Mouse (Mus musculus): ENCODE data around the gene Stab2.

Stab2 gene

DNA sequence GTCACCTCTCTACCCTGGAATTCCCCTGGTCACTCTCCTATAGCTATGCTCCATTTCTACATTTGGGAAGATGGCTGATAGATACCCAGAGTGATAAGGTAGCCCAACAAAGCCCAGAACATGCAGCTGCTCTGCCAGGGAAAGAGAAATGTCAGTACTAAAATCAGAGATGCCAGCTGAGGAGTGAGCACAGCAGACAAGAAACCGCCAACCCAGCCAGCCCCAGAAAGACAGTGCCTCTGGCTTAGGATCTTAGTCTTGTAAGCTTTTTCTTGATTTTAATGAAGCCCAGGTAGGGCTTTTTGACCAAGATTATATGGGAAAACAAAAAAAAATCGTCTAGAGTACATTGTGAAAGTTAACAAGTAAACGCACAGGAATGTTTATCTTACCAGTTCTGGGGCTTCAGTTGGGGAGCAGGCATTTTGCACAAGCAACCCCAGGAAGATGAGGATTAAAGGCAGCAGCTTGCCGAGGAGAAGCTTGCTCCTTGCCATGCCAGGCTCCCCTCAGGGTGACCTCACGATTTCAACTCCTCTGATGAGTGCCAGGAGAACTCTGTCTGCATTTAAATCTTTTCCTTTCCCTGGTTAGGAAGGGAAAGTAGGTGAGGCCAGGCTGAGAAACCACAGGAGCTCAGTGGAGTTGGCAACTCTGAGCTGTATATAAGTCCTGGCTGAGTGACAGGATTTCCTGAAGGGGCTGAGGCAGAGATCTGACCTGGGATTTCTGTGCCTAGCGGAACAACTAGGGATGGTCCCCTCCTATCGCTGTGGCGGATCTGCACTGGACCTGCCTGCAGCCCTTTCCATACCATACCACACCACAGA is at the start of gene Stab2:
Gene Stab2 (minus strand): TSS at position 641 of the 830 bp plus-strand sequence.
- no peak for DNase-seq (ENCODE audit: low spot score in 2 of 2)

DNA sequence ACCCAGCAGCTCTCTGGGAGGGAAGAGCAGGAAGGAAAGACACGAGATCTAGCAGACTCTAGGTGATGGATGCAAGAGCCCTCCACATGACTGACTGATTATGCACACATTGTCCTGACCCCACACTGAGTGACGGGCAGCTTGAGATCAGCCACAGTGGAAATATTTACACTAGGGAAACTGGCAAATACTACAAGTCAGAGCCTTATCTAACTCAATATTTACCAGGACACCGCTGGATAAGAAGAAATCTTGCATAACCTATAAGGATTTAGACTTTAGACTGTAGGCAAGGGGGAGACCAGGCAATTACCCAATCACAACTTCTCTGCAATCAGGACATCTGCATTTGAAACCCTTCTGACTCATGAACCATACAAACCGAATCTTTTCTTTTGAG is 43.9 kb upstream of the Stab2 start:
- no peak for DNase-seq (ENCODE audit: low spot score in 2 of 2)

DNA sequence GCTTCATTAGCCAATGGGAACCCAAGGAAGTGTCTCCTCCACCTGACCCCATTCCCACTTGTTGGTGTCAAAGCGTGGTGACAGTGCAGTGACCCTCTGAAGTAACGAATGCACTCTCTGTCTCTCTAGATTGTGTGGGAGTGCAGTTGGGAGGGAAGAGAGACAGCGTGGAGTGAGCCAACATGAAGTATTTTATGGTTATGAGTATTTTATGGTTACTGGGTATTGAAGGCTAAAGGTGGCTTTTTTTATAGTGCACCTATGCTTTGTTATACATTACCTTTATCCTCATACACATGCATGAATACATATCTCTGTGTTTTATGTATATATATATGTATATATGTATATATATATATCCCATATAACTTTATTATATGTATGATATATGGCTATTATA is 41.4 kb upstream of the Stab2 start:
- DNase-seq (ENCODE audit: low spot score in 2 of 2), result no peak

DNA sequence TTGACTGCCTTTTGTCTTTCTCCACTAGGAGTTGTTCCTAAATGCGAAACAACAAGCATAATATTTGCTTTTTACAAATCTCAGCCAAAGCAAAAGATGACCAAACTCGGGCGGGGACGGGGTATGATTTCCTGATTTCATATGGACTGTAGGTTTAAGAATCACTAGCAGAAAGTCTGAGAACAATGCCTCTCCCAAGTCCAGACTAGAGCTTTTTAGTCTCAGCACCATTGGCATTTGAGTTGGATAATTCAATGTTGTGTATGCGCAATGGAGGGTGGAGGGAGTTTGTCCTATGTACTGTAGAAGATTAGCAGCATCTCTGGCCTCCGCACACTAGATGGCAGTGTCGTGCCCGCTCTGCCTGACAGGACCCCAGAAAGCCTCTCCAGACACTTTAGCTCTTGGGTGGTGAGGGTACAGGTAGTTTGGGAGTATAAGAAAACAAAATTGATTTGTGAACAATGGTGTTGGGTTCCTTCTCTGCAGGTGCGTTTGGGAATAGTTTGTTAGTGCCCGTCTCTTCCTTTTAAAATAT is 39.2 kb upstream of the Stab2 start:
- no peak for DNase-seq (ENCODE audit: low spot score in 2 of 2)

DNA sequence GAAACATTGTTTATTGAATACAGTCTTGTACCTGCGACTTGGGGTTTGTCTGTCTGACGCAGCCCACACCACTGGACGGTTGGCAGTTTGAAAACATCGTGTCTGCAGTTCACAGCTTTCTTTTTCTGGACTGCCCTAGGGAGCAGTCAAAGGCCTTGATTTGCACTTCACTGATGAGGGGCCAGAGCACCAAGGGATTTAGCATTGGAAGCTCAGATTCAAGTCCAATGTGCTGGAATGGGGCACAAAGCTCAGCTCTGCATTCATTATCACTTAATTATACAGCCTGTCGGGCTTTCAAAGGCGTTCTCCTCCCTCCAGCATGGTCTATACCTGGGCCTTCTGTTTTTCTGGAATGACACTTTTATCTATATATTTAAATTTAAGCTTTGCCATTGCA is 38.6 kb upstream of the Stab2 start:
- no peak for DNase-seq (ENCODE audit: low spot score in 2 of 2)

DNA sequence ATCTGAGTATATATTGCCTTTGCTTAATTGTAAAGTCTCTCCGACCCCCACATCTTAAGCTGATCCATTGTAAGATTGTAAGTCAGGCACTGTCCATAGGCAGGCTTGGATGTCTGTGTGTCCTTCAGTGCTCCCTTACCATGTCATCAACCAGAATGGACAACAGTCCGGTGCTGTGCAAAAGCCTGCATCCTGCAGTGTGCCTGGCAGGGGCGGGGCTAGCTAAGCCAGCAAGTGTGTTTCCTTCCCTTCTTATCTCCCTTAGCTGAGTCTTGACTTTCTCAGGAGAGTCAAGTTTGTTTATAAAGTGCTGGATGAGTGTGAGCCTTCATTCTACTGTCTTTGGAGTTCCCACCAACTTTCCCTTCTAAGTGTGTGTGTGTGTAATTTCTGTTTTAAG is 37.4 kb upstream of the Stab2 start:
- DNase-seq (ENCODE audit: low spot score in 2 of 2), result no peak

DNA sequence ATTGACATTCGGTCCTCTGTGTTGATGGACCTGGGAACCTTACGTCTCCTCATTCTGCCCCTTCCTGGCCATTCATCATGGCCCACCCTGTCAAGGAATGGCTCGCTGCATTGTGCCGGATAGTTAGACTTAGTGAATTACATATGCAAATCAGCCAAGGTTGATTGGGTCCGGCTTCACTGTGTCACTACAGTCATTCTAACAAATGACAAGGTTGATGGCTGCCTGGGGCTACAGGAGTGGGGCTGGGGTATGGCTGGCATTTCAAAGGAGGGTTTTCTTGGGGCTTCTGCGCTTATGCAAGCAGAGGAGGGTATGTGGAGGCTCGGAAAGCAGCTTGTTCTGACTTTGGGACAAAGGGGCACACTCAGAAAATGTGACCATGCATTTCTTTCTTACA is 33.4 kb upstream of the Stab2 start:
- no peak for DNase-seq (ENCODE audit: low spot score in 2 of 2)

DNA sequence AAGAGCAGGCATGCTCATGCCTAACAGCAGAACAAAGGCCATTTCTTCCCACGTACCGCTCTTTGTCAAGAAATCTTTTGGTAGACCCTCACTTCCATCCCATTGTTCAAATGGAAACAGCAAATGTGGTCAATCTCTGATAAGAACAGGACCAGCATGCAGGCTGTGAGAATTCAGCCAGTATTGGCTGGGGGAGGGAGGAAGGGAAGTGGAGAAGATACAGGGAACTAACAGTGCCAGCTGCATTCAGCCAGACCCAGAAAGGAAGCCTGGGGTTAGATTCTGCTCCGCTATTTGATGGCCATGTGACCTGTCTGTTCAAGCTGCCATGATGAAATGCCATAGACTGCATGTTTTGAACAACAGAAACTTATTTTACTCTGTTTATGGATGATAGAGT is 32.0 kb upstream of the Stab2 start:
- no peak for DNase-seq (ENCODE audit: low spot score in 2 of 2)

DNA sequence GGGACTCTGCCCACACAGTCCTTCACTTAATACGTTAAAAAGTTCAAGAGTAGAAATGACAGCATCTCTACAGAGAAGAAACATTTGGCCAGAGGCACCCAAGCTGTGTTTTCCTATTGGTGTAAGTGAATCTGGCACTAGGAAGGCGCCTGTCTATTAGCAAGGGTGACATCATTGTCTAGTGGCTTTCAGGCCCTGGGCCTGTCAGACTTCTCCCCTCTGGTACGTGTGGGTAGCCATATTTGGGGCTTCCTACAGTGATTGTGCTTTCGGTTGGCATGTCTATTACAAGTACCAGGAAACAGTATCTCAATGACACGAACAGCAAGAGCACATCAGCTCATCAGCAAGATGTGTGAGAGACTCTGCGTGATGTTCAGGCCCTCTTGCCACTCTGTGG is 31.5 kb upstream of the Stab2 start:
- no peak for DNase-seq (ENCODE audit: low spot score in 2 of 2)

DNA sequence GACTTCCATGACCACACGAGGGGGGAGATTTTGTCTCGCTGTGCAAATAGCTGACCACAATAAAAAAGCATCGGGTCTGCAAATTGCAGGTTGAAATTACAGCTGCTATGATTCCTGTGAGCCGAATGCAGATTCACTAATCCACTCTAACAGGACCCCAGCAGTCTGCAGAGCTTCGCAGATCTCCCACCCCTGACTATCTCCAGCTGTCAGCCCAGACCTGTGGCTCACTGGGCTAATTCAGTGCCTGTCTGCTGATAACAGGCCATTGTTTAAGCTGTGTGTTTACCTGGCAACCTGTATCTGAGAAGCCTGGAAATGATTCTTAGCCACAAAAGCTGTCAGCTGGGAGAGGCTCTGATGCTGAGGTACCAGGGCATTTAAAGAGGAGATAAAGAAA is 29.2 kb upstream of the Stab2 start:
- DNase-seq (ENCODE audit: low spot score in 2 of 2), result no peak

DNA sequence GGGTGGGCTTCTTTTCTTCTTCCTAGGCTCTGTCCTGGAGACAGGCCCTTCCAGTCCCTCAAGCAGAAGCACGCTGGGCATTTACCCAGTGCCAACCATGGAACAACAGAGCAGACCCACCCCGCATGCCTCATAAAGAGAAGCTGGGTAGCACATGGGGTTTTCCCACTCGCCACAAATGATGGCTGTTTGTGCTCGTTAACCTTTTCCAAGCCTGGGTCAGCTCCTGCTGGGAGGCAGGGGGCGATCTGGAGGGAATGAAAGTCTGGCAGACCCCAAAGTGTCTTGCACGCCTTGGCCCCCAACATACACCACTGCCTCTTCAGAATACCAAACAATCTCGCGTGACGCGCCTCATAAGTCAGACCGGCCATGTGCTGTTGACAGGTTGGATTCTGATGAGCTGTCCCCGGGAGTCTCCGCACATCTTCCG is 28.5 kb upstream of the Stab2 start:
- DNase-seq (ENCODE audit: low spot score in 2 of 2), result no peak

DNA sequence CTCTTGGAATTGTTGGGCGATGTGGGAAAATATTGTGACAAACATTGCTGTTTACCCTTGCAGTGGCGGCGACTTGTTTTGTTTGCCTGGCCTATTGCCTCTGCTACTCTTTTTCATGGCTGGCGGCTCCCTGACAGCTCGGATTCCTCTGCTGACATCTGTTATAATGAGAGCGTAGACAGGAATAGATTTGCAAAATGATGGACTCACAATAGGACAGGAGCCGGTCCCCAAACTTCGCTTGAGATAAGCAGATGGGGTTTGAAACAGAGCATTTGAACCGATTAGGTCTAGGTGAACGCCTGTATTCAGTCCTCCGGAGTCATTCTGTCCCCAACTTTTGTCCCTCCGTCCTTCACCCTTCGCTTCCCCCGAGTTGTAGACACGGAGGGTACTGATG is 28.0 kb upstream of the Stab2 start:
- DNase-seq (ENCODE audit: low spot score in 2 of 2), result no peak

DNA sequence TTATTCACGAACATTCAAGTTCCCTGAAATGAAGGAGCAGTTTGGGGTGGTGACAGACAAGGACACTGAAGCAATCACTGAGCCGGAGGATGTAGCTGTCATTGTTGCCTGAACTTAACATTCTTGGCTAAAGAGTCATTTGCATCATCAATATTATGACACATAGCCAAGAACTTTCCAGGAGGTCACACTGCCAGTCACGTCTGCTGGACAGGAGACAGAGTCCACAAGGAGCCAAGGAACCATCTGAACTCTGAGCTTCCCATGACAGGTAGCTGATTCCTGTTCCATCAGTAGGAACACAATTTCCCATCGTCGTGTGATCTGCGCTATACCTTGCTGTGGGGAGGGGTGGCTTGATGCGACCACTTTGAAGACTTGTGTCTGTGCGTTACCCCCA is 24.9 kb upstream of the Stab2 start:
- DNase-seq (ENCODE audit: low spot score in 2 of 2), result no peak

DNA sequence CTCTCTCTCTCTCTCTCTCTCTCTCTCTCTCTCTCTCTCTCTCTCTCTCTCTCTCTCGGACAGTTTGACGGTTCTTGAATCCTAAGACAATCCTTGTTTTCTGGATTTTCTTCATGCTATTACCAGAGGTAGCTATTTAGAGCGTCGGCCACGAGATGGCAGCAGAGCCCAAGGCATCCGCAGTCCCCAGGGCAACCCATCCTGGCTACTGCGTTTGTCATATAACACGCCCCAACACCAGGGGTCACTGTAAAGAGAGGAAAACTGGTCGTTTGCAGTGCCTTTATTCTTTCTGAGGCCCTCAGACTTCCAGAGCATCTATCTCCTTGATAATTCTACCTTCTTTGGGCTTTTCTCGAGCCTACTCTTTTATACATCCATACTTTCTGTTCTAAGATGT is 17.1 kb upstream of the Stab2 start:
- peak; percentile 63 to 74 for DNase-seq (ENCODE audit: low spot score in 2 of 2)

DNA sequence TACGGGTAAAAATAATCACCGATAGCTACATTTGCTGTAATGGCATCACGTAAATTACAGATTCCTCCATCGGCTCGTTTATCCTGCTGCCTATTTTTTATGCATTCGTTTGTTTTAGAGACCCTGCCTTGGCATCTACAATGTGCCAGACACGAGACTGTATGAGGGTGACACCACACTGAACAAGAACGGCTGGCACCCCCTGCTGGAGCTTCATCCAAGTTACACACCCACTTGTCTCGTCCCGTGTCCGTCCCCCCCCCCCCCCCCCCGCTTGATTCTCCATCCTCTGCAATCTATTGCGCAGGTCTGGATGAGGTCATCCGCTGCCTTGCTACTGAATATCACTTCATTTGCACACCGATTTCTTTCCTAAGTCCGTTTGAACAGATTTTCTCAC is 12.9 kb upstream of the Stab2 start:
- DNase-seq (ENCODE audit: low spot score in 2 of 2), result peak in 1 of 2 experiments; percentile 12

DNA sequence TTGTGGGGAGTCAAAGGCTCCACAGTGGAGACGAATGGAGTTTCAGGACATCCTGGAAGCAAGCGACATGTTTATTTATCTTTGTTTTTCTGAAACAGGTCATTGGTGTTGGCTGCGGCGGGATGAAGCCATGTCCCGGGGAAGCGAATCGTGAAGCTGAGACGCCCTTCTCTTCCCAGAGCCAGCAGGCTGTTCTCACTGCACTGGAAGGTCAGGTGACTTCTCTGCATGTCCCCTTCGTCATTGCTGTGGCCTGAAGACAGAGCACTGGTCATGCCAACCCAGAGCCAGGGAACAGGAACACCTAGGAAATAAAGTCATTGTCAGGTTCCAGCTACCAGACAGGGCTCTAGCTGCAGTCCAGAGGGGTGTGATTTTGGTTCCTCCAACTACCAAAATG is 11.1 kb upstream of the Stab2 start:
- DNase-seq (ENCODE audit: low spot score in 2 of 2), result no peak

DNA sequence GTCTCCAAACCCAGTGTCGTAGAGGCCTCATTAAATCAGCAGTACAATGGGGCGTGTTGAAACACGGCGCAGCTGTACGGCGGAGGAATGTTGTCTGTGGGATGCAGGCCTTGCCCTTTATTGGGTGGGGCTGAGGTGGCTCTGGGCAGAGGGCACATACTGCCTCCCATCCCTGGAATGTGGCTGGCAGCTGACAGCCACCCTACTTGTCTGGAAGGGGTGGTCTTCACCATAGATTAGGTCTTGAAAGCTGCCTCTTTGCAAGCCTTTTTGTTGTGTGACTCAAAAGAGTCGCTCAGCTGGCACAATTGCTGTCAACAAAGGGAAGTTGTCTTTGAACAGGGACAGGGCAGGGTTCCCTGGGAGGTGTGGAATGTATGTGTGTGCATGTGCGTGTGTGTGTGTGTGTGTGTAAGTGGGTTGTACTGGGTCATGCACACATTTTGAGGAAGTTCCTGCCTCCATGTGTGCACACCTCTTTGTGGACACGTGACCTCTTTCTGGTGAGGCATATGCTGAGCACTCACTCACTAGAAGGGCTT is 8.4 kb upstream of the Stab2 start:
- peak; percentile 13 to 28 for DNase-seq (ENCODE audit: low spot score in 2 of 2)

DNA sequence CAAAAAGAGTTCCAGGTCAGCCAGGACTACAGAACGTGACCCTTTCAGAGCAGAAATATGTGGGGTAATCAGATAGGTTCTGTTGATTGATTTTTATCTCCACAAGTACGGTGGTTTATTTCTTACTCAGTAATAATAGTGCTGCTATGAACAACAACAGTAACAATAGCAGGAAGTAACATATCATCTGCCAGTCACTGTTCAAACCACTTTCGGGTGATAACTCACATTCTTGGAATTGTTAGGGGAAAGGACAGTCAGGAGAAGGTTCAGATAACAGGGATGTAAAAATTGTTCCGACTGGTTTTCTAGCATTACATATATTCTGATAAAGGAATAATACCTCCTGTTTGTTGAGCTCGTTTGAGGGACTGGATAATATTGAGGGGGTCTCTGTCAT is 7.6 kb upstream of the Stab2 start:
- no peak for DNase-seq (ENCODE audit: low spot score in 2 of 2)

DNA sequence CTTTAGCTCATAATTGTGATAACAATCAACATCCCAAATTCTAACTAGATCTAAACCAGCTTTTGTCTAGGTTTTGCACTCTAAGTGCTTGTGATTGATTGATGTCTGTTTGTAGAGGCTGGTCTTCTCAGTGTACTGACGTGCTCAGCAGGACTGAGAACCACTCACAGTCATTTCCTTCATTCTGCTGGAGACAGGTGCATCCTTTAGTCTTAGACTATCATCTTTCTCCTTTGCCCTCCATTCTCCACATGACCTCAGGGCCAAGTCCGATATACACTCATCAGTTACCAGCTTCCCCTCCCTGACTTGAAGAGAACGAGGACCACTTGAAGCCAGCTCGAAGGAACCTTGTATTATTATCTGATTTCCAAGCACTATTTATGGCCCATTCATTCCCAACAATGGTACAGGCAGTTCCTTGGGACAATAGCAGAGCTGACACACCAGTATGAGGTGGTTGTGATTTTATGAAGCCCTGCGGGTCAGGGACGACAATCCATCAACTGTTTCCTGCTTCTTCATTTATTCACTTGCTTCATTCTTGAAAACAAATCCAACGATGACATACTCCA is 6.7 kb upstream of the Stab2 start:
- no peak for DNase-seq (ENCODE audit: low spot score in 2 of 2)

DNA sequence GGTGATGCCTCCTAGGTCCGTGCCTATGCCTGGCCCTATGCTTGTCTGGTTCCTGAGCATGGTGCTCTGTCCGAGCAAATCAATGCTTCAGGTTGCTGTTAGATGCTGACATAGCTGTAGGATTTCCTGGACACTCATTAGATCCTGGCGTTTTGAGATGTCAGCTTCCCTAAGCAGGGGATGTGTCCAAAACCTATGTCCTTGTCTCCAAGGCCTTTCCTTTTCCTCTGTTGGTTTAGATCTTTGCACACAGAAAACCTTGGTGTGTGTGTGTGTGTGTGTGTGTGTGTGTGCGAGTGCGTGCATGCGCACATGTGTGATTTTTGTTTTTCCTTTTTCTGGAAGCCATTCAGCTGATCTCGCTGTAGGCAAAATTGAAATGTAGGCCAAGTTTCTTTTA is 4.3 kb upstream of the Stab2 start:
- no peak for DNase-seq (ENCODE audit: low spot score in 2 of 2)

DNA sequence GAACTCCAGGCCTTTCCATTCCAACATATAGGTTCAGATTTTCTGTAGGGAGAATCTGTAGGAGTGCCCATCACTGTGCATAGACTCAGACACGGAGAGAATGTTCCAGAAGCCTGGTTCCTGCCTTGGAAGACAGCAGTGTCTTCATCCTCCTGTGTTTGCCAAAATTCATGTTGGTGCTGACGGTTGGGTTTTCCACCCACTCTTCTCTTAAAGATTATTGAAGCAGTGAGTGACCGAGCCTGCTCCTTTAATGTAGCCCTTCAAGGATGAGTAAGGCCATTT is 332 bp upstream of the Stab2 start:
- no peak for DNase-seq (ENCODE audit: low spot score in 2 of 2)

DNA sequence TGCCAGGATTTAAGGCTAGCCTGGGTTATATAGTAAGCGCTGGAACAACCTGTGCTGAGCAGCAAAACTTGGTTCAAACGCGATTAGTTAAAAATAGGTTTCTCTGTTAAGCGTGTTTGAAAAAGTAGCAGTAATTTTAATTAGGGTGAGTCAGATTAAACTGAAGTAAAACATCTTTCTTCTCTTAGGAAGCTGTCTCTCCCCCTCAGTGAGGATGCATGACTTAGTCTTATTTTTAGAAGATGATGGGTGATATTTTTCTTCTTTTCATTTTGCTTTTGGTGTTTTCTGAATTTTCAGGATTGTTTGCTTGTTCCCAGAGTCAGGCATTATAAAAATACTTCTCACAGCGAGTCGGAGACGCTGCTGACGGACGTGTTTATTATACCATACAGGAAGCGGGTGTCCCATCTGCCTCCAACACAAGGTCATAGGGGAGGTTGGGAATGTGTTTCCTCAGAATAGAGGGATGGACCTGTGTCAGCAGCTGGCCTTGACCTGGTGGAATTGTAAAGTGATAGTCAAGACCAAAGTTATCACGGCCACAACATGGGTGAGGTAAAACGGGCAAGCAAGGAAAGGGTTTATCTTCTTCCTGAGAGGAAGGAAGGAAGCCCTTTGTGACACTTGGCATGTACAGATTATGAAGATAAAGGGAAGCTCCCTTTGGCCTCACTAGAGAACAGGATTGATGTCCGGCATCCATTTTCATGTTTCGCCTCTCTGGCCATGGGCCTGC is 15.4 kb downstream of the Stab2 start:
- no peak for DNase-seq (ENCODE audit: low spot score in 2 of 2)

DNA sequence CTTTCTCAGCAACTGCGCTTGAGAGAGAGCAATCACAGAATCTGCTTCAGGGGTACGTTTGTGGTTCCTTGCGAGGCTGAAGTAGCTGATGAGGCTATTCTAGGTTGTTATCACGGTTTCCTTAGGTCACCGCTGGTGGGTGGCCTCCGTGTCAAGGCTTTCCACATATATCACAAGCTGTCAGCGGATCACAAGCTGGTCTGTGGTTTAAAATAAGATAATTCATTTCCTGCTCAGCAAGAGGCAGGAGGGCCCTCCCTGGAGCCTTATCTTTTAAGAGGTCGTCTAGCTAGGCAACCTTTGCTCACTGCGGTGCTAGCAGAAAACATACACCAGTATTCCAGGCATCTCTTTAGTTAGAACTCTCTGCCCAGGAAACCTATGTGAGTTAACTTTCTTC is 17.2 kb downstream of the Stab2 start:
- DNase-seq (ENCODE audit: low spot score in 2 of 2), result no peak

All from urinary bladder, postnatal 36 days (tissue).